Mouse (Mus musculus) CH12.LX (cell line): ENCODE results near the gene Aven.

Experiments used
- CTCF ChIP-seq, 2 experiments: IDR thresholded peaks in 1 of 2; conservative IDR thresholded peaks in 1 of 2; 2 replicates each; pipeline ENCODE4 v1.5.1; 2011 to 2012; ENCODE audit warnings: low read depth in 2 of 2, low read length in 2 of 2, improper control_type of control experiment in 1 of 2, inconsistent platforms in 1 of 2, mild to moderate bottlenecking in 1 of 2, moderate library complexity in 1 of 2
- E2F4 ChIP-seq: IDR thresholded peaks from 2 replicates; pipeline ENCODE4 v1.6.1; 2011; ENCODE audit warnings: low read depth, low read length, improper control_type of control experiment; ENCODE audit not compliant: insufficient replicate concordance
- MAX ChIP-seq: IDR thresholded peaks from 2 replicates; pipeline ENCODE4 v1.6.1; 2011; ENCODE audit warnings: low read length, improper control_type of control experiment
- MYC ChIP-seq: IDR thresholded peaks from 2 replicates; pipeline ENCODE4 v1.6.1; 2011; ENCODE audit warnings: low read depth, mild to moderate bottlenecking, improper control_type of control experiment, low read length
- NRF1 ChIP-seq: IDR thresholded peaks from 2 replicates; pipeline ENCODE4 v1.6.1; 2014; ENCODE audit warnings: low read depth, mild to moderate bottlenecking, inconsistent platforms, low read length, improper control_type of control experiment, moderate library complexity
- POLR2A ChIP-seq: IDR thresholded peaks from 2 replicates; pipeline ENCODE4 v1.6.1; 2011; ENCODE audit warnings: low read depth, mild to moderate bottlenecking, improper control_type of control experiment, low read length
- POLR2AphosphoS2 ChIP-seq: IDR thresholded peaks from 2 replicates; pipeline ENCODE4 v1.6.1; 2011; ENCODE audit warnings: low read depth, low read length, improper control_type of control experiment
- TCF12 ChIP-seq: IDR thresholded peaks from 2 replicates; pipeline ENCODE4 v1.6.1; 2014; ENCODE audit warnings: low read depth, mild to moderate bottlenecking, inconsistent platforms, low read length, improper control_type of control experiment
- USF1 ChIP-seq: IDR thresholded peaks from 2 replicates; pipeline ENCODE4 v1.6.1; 2014; ENCODE audit warnings: low read depth, mild to moderate bottlenecking, inconsistent platforms, low read length, improper control_type of control experiment
- ZKSCAN1 ChIP-seq: IDR thresholded peaks from 2 replicates; pipeline ENCODE4 v1.6.1; 2012; ENCODE audit warnings: low read depth, inconsistent platforms, low read length, improper control_type of control experiment, borderline replicate concordance
- ZMIZ1 ChIP-seq: IDR thresholded peaks from 2 replicates; pipeline ENCODE4 v1.6.1; 2012; ENCODE audit warnings: low read depth, mild to moderate bottlenecking, inconsistent platforms, low read length, improper control_type of control experiment

- no peak for TF ChIP-seq ZMIZ1
- no peak for TF ChIP-seq E2F4
- no peak for TF ChIP-seq TCF12
- no peak for TF ChIP-seq NRF1
- no peak for TF ChIP-seq ZKSCAN1
- TF ChIP-seq MYC = no peak
- TF ChIP-seq POLR2A = no peak
- TF ChIP-seq POLR2AphosphoS2 = no peak
- no peak for TF ChIP-seq MAX
- no peak for TF ChIP-seq CTCF (conservative IDR thresholded peaks at IDR 0.05 in 1 of 2, IDR thresholded peaks at IDR 0.05 in 1 of 2; ENCODE audit: low read depth in 2 of 2, low read length in 2 of 2)
- no peak for TF ChIP-seq USF1
These were observed 184.0 kb downstream of the Aven start for GRCm38 (mm10) chr2:112676721-112677120.
